Comparison of ENCODE assay signal across 14 mouse cellular contexts in the genomic region with DNA sequence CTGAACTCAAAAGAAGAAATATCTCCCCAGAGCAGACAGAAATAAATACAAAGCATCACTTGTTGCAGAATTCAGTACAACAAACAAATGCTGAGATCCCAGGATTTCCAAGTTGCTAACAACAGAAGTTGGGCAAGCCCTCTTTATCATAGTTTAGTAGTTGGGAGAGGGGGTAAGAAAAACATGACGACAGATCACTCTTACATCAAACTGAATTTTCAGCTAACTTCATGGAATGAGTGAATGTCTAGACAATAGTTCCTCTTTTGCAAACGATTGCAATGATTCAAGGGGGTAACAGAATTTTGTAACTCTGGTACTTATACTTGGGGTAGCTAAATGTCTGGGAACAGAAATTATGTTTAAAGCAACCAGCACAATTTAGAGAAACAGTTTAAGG. TPM values are rescaled to one million over a fixed set of nuclear protein-coding genes. Genes with fewer than 3 reads are reported as not detected.
DNase-seq lines count a peak whose midpoint lies in the region; ATAC-seq and TF ChIP-seq lines count a peak whose summit lies in the region.
"Had no signal": no experiment of that assay in that cellular context is flagged by ENCODE, and none has a peak within 500 bp of the region (broad histone marks: within the 10 kb centered on the region; RNA-seq: fewer than 3 reads in every experiment).

No protein-coding gene starts in this region.

- peak overlapping the region; percentile 95 for H3K4me2 ChIP-seq in liver, embryonic 11.5 days
- no peak overlapping the region for H3K4me2 ChIP-seq in liver, postnatal 0 days (ENCODE audit: low read depth, low read length)
- peak overlapping the region; percentile 77 for H3K4me2 ChIP-seq in forebrain, embryonic 14.5 days (ENCODE audit: low read length)
- peak overlapping the region; percentile 83 for H3K4me2 ChIP-seq in hindbrain, embryonic 16.5 days (ENCODE audit: low read length)
- H3K4me2 ChIP-seq in midbrain, embryonic 16.5 days (ENCODE audit: low read length) = peak overlapping the region; percentile 78

- no peak overlapping the region for H3K4me3 ChIP-seq in liver, embryonic 11.5 days (ENCODE audit: low read depth, low read length)
- H3K4me3 ChIP-seq in liver, postnatal 0 days (ENCODE audit: low read depth, low read length) = no peak overlapping the region
- H3K4me3 ChIP-seq in forebrain, embryonic 14.5 days (ENCODE audit: low read depth, low read length) = no peak overlapping the region
- H3K4me3 ChIP-seq in hindbrain, embryonic 16.5 days (ENCODE audit: low read length) = no peak overlapping the region
- peak overlapping the region; percentile 84; the same call in 1 of the 2 replicates for H3K4me3 ChIP-seq in midbrain, embryonic 16.5 days (ENCODE audit: low read depth, low read length)
- H3K4me3 ChIP-seq: myocyte had no signal

- peaks cover 29% of the 10 kb centered on the region for H3K27me3 ChIP-seq in liver, embryonic 11.5 days (replicated peaks; ENCODE audit: control insufficient read depth, insufficient read depth, low read length)
- H3K27me3 ChIP-seq in liver, postnatal 0 days (ENCODE audit: insufficient read depth, low read length) = peaks cover 37% of the 10 kb centered on the region
- no peaks in the 10 kb centered on the region for H3K27me3 ChIP-seq in forebrain, embryonic 14.5 days (replicated peaks; ENCODE audit: control insufficient read depth, insufficient read depth, low read length)
- no peaks in the 10 kb centered on the region for H3K27me3 ChIP-seq in hindbrain, embryonic 16.5 days (replicated peaks; ENCODE audit: control insufficient read depth, insufficient read depth, low read length)
- H3K27me3 ChIP-seq in midbrain, embryonic 16.5 days (ENCODE audit: control insufficient read depth, insufficient read depth, low read depth, low read length) = no peaks in the 10 kb centered on the region

- H3K36me3 ChIP-seq in liver, embryonic 11.5 days (ENCODE audit: control insufficient read depth, insufficient read depth, low read length) = no peaks in the 10 kb centered on the region
- H3K36me3 ChIP-seq in liver, postnatal 0 days (replicated peaks; ENCODE audit: insufficient read depth, low read length) = no peaks in the 10 kb centered on the region
- H3K36me3 ChIP-seq in forebrain, embryonic 14.5 days (ENCODE audit: control insufficient read depth, insufficient read depth, low read length) = no peaks in the 10 kb centered on the region
- H3K36me3 ChIP-seq in hindbrain, embryonic 16.5 days (ENCODE audit: control insufficient read depth, insufficient read depth, low read length) = no peaks in the 10 kb centered on the region
- H3K36me3 ChIP-seq in midbrain, embryonic 16.5 days (ENCODE audit: control insufficient read depth, insufficient read depth, low read length) = no peaks in the 10 kb centered on the region
- H3K36me3 ChIP-seq: limb, embryonic 13.5 days had no signal

- no peak overlapping the region for H3K9ac ChIP-seq in liver, embryonic 11.5 days (ENCODE audit: low read depth, low read length)
- H3K9ac ChIP-seq in liver, postnatal 0 days (replicated peaks) = no peak overlapping the region
- H3K9ac ChIP-seq in forebrain, embryonic 14.5 days (ENCODE audit: low read length) = no peak overlapping the region
- H3K9ac ChIP-seq in hindbrain, embryonic 16.5 days (ENCODE audit: low read depth, low read length) = no peak overlapping the region
- peak overlapping the region; percentile 93; the same call in 1 of the 2 replicates for H3K9ac ChIP-seq in midbrain, embryonic 16.5 days (ENCODE audit: low read depth, low read length)

- no peak overlapping the region for H3K27ac ChIP-seq in liver, embryonic 11.5 days (ENCODE audit: low read depth, low read length)
- no peak overlapping the region for H3K27ac ChIP-seq in liver, postnatal 0 days (ENCODE audit: low read depth)
- H3K27ac ChIP-seq in forebrain, embryonic 14.5 days (ENCODE audit: low read depth, low read length) = no peak overlapping the region
- H3K27ac ChIP-seq in hindbrain, embryonic 16.5 days (ENCODE audit: low read depth, low read length) = no peak overlapping the region; the same call in 1 of the 2 replicates
- H3K27ac ChIP-seq in midbrain, embryonic 16.5 days (ENCODE audit: low read length) = peak overlapping the region; percentile 92; the same call in 1 of the 2 replicates

- H3K9me3 ChIP-seq in liver, embryonic 11.5 days (ENCODE audit: control insufficient read depth, low read length) = no peaks in the 10 kb centered on the region
- H3K9me3 ChIP-seq in liver, postnatal 0 days (ENCODE audit: low read length) = no peaks in the 10 kb centered on the region
- H3K9me3 ChIP-seq in forebrain, embryonic 14.5 days (replicated peaks; ENCODE audit: control insufficient read depth, low read length) = no peaks in the 10 kb centered on the region
- H3K9me3 ChIP-seq in hindbrain, embryonic 16.5 days (ENCODE audit: control insufficient read depth, low read length) = no peaks in the 10 kb centered on the region
- H3K9me3 ChIP-seq in midbrain, embryonic 16.5 days (replicated peaks; ENCODE audit: control insufficient read depth, low read length, poor library complexity, severe bottlenecking) = no peaks in the 10 kb centered on the region
- H3K9me3 ChIP-seq: limb, embryonic 13.5 days had no signal

- H3K4me1 ChIP-seq in liver, embryonic 11.5 days (replicated peaks; ENCODE audit: control insufficient read depth, insufficient read depth, low read length) = peaks cover 4% of the 10 kb centered on the region
- peaks cover 8% of the 10 kb centered on the region for H3K4me1 ChIP-seq in liver, postnatal 0 days (ENCODE audit: insufficient read depth)
- peaks cover 21% of the 10 kb centered on the region for H3K4me1 ChIP-seq in forebrain, embryonic 14.5 days (ENCODE audit: control insufficient read depth, insufficient read depth, low read length)
- H3K4me1 ChIP-seq in hindbrain, embryonic 16.5 days (ENCODE audit: control insufficient read depth, insufficient read depth, low read depth, low read length) = peaks cover 21% of the 10 kb centered on the region
- peaks cover 30% of the 10 kb centered on the region for H3K4me1 ChIP-seq in midbrain, embryonic 16.5 days (ENCODE audit: control insufficient read depth, insufficient read depth, low read length)

- TF ChIP-seq CTCF in liver, postnatal 0 days (IDR thresholded peaks at IDR 0.05; ENCODE audit: low read depth) = no peak

- DNase-seq in liver, embryonic 11.5 days (ENCODE audit: low spot score) = no peak
- DNase-seq in liver, postnatal 0 days = no peak
- no peak for DNase-seq in forebrain, embryonic 14.5 days (ENCODE audit: low spot score)
- DNase-seq in right cerebral cortex, postnatal 25 days = no peak
- DNase-seq in thymus, postnatal 14 days = no peak
- no peak for DNase-seq in adrenal gland, postnatal 14 days
- DNase-seq: adrenal gland, postnatal 36 days; kidney, adult 8-10 months; right cerebral cortex, adult 18-20 months; thymus, adult 18-20 months had no signal

- no peak for TF ChIP-seq EP300 in liver, postnatal 0 days (IDR thresholded peaks at IDR 0.05; ENCODE audit: low read depth)

- ATAC-seq in liver, embryonic 11.5 days (replicated peaks; ENCODE audit: low FRiP score) = no peak
- no peak for ATAC-seq in liver, postnatal 0 days
- no peak for ATAC-seq in forebrain, embryonic 14.5 days
- no peak for ATAC-seq in hindbrain, embryonic 16.5 days
- no peak for ATAC-seq in midbrain, embryonic 16.5 days

- WGBS in liver, embryonic 11.5 days = 39% methylated on average over 2 of the region's 2 CpGs
- WGBS in liver, postnatal 0 days (ENCODE audit: insufficient replicate concordance) = 25% methylated on average over 2 of the region's 2 CpGs
- 45% methylated on average over 2 of the region's 2 CpGs for WGBS in forebrain, embryonic 14.5 days
- 42% methylated on average over 2 of the region's 2 CpGs for WGBS in hindbrain, embryonic 16.5 days
- 68% methylated on average over 2 of the region's 2 CpGs for WGBS in midbrain, embryonic 16.5 days

RNA-seq across cellular contexts. Expression of a gene that starts 1.2 kb away (rescaled TPM):
- 3.4 and 3.6 TPM in 2 replicates for polyA plus RNA-seq in liver, embryonic 11.5 days (2014; fragmentation: Nextera tagmentation; extraction: Ambion mirVana)
- 1.2 TPM in 2 replicates for polyA plus RNA-seq in liver, postnatal 0 days (2015; fragmentation: Nextera tagmentation; extraction: Ambion mirVana)
- polyA plus RNA-seq in forebrain, embryonic 14.5 days (2014; fragmentation: Nextera tagmentation; extraction: Ambion mirVana) = 10.3 and 15.6 TPM in 2 replicates
- polyA plus RNA-seq in hindbrain, embryonic 16.5 days (2015; fragmentation: Nextera tagmentation; extraction: Ambion mirVana) = 10.3 and 11.3 TPM in 2 replicates
- polyA plus RNA-seq in midbrain, embryonic 16.5 days (2015; fragmentation: Nextera tagmentation; extraction: Ambion mirVana) = 16.0 and 17.8 TPM in 2 replicates
- total RNA-seq in adrenal gland, postnatal 14 days (2021) = 0.74 and 2.9 TPM in 2 replicates
